Mouse (Mus musculus) retina, embryonic 14.5 days (tissue): ENCODE measurements around the gene Zfp811.
A peak's percentile ranks its signal among the peaks of the same experiment; 100 is the strongest.

Experiments
- DNase-seq: peaks from one replicate; pipeline ENCODE4 v3.0.0-alpha.2; 2015; ENCODE audit warnings: low spot score

The Zfp811 gene

DNA sequence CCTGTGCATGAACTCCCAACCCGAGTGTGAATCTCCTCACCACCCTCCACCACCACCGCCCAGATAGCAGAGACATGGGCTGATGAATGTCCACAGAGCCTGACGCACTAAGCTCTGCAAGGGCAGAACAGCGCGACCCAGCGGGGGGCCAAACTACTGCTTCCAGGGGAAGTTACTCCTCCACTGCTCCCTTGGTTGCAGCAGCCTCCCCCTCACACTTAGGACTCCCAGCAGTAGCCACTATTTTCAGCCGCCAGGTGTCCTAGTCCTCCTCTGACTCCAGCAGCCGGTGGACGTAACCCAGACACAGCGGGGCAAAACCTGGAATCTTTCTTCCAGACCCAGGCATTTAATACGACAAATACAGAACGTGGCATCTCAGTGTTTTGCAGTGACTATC lies 56.1 kb downstream of the Zfp811 start:
- DNase-seq = peak; percentile 72

DNA sequence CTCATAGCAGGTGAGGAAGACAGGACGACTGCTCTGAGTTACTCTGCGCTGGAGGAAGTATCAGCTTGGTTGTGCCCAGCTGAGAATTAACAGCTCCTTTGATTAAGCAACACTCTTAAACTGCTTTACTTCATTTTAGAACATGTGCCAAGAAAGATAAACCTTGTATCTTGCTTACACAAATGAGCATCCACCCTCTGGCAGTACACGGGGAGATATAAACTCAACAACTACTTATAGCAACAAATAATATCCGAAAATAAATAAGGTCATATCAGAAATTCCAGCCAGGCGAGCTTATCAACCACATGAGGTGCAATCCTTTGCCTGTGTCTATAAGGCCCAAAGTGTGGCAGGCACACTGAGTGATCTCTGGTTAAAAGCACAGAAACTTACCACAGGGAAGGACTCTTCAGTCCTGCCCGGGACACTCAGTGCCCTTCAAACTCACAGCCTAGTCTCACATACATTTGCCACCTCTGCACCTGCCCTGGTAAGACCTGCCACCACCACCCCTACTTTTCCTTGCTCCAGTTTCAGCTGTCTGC lies 56.8 kb downstream of the Zfp811 start:
- no peak for DNase-seq

DNA sequence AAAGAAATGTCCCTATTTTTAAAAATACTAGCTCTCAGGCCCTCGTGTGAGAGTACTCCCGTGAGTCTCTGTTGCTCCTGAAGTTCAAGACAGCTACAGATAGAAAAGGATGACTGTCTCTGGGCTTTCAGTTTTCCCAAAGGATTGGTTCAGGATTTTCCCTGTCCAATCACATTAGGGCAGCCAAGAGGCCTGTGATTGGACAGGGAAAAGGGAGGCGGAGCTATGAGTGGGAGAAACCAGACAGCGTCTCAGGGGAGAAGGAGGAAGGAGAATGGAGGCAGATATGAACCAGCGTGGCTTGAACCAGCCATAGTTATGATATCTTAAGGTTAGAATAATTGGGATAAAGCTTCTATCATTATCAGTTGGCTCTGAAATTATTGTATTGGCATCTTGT lies 59.1 kb downstream of the Zfp811 start:
- DNase-seq = peak; percentile 14
